Mouse (Mus musculus): ENCODE data around the gene Mapkapk2.

Mapkapk2 gene

DNA sequence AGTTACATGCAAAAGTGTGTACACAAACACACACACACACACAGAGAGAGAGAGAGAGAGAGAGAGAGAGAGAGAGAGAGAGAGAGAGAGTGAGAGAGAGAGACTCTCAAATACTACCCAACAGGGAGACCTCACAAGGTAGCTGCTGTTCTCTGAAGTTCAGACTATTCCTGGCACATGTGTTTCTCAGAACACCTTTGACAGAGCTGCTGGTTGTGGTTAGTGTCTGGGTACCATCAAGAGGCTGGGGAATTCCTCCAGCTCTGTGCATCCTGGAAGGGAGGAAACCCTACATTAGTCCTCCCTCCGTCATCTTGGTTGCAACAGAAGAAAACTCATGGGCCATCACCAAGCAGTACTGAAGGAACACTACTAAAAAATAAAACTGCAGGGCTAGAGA is 16.9 kb downstream of the Mapkapk2 start:
- DNase-seq (ENCODE audit: inconsistent ontology term) = no peak

DNA sequence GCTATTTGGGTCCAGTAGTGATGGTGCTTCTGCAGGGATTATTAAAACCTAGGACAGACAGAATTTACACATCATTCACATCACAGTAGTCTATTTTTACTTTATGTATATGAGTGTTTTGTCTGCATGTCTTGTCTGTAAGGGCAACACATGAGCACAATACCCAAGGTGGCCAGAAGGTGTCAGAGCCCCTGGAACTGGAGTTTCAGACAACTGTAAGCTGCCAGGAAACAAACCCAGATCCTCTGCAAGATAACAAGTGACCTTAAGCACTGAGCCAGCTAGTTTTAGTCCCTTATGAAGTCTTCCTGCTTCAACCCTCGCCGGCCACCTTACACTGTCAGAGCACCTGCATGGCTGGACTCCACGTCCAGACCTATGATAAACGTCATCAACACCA is 17.9 kb downstream of the Mapkapk2 start:
- no peak for DNase-seq (ENCODE audit: inconsistent ontology term)

DNA sequence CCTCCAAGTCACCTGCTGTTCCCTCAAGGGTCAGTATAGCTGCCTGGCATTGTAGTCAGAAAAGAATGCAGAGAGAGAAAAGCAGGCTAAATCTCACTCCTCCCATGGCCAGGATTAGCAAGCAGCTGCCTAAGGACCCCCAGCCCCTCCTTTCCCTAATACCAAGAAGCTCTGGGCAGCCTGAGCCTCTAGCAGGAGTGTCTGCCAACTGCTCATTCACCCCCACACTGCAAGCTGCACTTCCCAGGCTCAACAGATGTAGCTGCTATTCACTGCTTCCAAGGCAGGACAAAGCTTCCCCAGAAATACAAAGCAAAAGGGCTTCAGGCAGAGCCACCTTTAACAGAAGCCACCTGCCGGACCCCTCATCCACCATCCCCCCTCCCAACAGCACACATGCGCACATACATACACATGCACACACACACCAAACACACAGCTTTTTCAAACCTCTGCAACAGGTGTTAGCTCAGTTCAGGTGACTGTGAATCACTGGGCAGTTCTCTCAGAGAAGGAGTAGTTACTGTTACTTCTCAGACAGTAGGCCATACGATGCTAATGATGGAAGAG is 18.8 kb downstream of the Mapkapk2 start:
- peak; percentile 73 for DNase-seq (ENCODE audit: inconsistent ontology term)

DNA sequence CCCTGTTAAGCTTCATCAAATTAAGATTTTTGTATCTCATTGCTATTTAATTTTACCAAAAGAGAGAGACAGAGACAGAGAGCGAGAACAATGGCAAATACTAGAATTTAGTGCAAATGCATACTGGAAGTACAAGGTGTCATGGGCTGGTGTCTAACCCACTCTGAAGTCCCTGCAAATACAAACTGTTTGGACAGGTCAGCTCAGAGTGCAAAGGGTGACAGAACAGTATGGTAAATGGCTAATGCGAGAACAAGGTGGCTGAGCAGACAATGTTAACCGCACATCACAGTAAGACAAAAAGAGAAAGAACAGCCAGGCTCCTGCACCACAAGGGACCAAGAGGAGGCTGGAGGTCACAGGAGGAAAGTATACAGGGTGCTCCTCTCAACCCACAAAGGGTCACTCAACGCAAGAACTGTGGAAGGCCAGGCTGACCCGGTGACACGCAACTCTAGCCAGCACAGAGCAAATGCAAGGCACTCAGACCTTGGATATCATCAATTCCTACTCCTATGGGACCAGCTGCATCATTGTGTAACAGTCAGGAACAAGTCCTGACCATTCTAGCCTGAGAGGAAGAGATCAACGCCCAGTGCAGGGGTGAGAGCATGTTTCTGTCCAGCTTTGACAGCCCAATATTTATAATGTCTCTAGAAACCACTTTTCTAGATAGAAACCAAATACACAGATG is 22.4 kb downstream of the Mapkapk2 start:
- DNase-seq (ENCODE audit: inconsistent ontology term) = no peak

DNA sequence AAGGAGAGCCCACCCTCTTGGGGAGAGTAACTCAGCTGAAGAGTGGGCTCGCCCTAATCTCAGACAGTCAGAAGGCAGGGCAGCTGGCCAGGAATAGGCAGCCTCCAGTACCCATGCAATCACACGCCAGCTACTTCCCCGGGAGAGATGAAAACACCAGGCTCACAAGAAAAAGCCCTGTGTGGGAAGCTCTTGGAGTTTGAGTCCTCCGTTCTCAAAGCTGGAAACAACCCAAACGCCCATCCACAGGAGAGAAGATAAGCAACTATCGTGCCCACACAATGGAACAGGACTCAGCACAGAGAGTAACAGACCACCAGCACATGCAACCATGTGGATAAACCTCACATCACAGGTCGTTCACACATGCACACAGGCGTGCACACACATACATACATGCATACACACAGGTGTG is 23.1 kb downstream of the Mapkapk2 start:
- no peak for DNase-seq (ENCODE audit: inconsistent ontology term)

DNA sequence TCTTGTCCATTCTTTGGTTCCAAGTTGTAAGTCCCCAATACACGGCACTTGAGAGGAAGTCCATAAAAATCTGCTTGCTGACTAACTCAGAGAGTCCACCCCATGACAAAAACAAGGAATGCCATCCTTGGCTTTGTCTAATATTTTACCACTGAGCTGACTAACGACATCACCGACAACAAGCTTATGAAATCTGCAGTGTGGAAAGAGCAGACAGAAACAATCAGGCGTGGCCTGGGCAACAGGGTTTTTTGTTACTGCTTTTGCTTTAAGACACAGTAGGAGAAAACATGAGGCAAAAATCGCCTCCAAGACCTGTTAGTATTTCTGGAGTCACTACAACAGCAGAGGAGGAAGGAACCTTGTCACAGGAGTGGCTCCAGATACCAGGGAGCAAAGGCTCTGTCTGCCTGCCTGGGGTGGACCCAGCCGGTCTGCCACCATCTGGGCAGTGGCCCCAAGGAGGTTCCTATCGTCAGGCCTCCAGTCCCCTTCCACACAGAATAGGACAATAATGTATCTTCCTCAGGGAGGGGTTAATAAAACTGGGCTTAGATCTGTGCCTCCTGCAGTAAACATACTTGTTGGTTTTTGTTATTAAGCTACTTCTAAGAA is 25.1 kb downstream of the Mapkapk2 start:
- DNase-seq (ENCODE audit: inconsistent ontology term) = peak; percentile 58

DNA sequence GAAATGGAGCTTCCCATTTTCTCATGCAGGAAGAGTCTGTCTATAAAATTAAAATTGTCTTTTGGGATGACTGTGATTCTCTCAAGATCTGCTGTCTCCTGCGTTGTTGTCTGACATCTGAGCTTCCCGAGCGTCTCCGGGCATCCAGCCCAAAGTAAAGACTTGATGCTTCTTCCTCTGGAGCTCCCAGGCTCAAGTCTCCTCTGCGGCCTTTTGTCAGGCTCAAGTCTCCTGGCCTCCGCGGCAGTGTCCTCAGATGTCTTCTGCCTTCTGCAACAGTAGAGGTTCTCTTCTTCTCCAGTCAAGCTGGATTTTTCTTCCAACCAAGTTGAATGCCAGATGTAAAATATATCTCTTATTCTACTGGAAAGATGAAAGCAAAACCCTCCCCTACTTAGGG is 28.6 kb downstream of the Mapkapk2 start:
- DNase-seq (ENCODE audit: inconsistent ontology term) = no peak

DNA sequence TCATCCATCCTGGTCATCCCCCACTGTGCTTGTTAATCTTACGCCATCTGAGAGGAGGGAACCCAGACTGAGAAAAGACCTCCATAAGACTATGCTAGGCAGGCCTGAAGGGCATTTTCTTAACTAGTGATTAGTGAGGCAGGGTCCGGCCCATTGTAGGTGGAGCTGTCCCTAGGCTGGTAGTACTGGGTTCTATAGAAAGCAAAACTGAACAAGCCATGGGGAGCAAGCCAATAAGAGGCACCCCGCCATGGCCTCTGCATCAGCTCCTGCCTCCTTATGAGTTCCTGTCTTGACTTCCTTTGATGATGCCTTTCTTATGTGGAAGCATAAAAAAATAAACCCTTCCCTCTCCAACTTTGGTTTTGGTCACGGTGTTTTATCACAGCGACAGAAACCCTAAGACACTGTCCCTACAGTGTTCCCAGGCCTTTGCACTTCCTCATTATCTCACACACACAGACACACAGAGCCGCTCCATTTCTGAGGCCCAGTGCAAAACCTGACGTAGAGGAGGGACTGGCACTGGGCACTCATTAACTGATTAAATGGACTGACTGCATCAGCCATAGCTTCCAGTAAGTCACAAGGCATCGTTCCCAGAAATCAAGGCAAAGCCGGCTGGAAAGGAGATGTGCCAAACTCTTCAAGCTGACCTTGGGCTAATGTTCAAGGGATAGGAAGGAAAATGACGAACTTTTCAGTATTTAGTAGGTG is 29.5 kb downstream of the Mapkapk2 start:
- peak; percentile 65 for DNase-seq (ENCODE audit: inconsistent ontology term)

DNA sequence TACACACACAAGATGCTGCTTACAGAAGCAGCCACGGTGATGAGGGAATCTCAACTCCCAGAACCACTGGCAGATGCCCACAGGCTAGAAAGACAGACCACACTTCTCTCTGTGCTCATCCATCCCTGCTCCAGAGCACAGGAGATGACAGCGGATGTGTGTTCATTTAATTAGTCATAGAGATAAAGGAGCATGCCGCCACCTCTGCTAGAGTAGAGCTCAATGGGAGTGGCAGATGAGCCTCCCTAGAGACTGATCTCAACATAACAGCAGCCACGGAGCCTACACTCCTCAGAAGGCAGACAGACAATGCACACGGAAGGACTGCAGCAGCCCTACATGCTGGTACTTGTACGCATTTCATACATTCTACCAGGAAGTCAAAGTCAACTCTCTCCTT is 33.4 kb downstream of the Mapkapk2 start:
- DNase-seq (ENCODE audit: inconsistent ontology term) = no peak

DNA sequence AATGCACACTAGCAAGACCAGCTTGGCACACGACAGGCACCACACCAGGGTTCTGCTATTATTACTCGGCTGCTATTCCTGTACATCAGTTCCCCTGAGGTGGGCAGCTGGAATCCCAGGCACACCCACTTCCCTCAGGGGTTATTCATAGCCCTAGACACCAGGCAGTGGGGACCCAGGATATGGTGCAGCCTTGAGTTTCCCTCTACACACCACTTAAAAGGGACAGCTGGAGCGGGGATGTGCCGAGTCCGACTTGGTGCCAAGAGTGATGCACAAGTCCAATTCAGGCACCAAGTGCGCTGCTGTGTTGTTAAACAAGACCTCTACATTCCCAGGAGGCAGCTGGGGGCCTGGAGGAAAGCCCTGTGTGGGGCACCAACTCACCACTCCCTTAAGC is 34.8 kb downstream of the Mapkapk2 start:
- no peak for DNase-seq (ENCODE audit: inconsistent ontology term)

DNA sequence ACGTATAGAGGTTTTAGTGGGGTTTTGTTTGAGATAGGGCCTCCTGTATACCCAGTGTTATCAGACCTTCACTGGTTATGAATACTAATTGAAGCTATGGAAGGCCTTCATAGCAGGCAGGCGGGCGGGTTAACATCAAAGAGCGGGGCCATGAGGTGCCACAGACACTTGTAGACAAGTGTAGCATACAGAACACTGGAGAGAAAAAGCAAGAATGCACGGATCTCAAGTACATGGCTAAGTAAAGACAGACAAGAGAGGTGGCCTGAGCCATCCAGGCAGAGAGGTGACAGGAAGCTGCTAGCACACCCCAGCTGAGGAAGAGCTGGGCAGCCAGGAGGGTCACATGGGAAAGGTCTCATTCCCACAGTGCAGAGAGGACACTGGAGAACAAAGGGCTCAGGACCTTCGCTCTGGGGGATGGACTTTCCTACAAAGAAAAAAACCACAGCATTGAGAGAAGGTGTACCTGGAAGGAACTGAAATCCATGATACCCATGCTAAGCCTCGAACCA is 35.8 kb downstream of the Mapkapk2 start:
- DNase-seq (ENCODE audit: inconsistent ontology term) = no peak

DNA sequence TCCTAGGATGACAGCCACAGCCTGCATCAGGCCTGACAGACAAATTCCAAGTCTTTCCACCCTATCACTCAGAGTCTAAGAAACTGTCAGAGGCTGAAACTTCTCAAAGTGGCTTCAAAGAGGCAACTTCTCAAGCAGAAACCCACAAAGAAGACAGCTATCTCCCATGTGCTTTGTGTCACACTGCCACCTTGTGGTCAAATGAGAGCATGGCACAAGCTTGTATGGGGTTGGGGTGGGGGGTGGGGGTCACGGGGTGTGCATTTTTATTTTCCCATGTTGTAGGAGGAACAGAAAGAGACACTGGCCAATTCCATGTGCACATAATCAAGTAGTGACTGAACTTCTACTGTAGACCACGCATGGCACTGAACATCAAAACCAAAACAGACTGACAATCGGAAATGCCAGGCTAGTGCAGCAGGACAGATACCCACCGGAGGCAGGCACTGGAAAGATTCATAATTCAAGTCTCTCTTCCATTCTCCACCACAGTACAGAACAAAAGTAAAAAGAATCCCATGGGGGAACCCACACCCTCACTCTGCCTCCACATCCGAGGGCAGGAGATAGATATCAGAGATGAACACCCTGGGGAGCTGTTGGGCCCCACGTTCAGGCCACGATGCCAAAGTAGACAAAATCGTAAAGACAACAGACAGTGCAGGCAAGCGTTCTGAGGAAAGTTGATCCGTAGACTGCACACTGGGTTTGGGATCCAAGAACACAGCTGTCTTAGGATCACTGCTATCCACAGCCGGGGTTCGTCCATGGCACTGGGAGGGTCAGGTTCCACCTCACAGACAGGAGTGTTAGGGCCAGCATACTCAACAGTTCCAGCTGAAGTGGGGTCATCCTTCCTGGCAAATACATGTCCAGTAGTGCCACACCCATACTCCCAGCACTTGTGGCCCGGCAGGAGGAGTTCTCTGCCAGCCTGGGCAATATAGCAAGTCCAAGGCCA is 37.1 kb downstream of the Mapkapk2 start:
- peak; percentile 45 for DNase-seq (ENCODE audit: inconsistent ontology term)

DNA sequence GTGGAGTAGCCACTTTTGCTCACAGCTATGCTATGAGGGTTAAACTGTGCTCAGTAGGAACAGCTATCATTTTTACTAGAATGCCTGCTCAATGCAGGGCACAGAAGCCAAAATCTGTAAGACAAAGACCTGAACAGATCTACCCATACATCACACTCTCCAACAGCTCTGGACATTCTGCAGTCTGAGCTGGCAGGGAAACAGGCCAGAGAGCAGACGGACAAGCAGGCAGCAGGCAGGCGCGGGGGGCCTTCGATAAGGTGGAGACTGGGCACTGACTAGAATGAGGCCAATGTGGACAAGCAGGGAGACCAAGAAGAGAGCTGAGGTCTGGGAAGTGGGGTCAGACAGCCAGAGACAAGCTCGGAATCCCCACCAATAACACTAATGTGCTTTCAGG is 37.8 kb downstream of the Mapkapk2 start:
- no peak for DNase-seq (ENCODE audit: inconsistent ontology term)

DNA sequence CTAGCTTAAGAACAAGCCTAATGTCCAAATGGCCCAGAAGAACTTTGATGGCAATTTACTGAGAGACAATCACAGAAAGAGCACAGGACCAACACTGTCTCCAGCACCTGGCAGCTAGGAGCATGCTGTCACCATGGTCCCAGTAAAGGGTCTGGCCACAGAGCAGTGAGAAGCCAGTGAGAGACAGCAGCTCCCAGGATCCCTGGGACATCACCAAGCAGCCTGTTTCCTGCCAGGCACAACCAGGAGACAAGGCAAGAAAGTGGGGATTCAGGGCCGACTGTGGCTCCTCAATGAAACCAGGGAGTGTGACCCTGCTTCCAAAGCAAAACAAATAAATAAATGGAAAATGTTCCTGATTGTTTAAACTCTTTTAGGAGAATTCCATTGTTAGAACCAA is 38.2 kb downstream of the Mapkapk2 start:
- DNase-seq (ENCODE audit: inconsistent ontology term) = no peak

DNA sequence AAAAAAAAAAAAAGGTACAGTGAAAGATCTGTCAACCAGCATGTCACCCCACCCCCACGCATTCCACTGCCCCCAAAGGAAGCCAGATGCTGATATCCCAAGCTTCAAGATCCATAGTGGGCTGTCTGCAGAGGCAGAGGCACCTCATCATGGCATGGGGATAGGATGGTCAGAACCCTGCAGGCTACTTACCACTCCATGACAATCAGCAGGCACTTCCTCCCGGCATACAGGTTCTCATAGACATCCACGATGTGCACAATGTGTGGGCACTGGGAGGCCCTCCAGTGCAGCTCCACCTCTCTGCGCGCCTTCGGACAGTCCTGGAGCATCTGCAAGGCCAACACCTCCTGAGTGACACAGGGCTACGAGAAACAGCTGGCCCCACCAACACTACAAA is 39.2 kb downstream of the Mapkapk2 start:
- DNase-seq (ENCODE audit: inconsistent ontology term) = no peak

DNA sequence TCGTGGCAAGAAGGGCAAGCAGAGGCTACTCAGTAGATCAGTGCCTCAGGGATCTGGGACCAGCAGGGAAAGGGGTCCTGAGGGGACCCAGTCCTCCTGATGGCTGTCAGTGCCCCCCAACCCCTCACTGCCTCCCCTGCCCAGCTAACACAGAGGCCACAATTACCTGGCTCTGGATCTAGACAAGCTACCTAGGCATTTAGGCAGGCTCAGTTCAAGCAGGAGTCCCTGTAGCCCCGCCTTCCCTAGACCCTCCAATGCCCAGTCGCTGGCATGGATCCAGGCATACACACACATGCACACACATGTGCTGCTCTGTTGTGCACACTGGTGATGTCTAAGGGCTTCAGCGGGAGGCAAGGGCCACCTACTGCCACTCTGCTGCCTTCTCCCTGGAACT is 43.4 kb downstream of the Mapkapk2 start:
- DNase-seq (ENCODE audit: inconsistent ontology term) = no peak

DNA sequence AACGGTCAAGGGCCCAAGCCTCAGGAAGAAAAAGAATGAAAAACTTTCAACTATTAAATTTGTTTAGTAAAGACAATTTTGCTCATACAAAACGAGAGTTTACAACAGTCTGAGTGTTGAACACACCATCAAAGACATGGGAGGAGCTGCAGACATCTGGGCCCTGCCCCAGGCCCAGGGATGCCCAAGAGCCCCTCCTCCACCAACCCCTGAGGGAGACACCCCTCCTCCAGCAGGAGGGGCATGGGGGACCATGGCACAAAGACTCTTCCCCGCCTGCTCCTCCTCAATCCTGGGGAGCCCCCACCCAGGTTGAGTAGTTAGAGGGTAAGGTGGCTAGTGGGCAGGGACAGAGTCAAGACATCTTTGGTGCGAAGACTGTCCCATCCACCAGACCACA is 44.0 kb downstream of the Mapkapk2 start:
- DNase-seq (ENCODE audit: inconsistent ontology term) = no peak

DNA sequence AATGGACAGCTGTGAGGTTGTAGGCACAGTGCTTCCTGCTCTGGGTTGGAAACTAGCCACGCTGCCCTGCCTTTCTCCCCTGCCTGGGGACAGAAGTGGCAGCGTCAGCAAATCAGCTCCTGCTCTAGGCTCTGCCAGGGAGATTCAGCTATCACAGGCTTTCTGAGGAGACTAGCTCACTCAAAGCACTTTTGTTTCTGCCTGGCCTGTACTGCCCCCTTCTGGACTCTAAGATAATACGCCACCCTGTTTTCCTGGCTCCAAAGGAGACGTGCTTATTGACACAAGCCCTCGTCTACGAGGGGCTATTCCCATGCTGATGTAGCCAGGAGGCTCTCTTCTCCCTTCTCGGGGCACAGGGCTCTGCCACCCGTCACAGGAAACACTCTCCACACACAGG is 44.4 kb downstream of the Mapkapk2 start:
- peak; percentile 70 for DNase-seq (ENCODE audit: inconsistent ontology term)

DNA sequence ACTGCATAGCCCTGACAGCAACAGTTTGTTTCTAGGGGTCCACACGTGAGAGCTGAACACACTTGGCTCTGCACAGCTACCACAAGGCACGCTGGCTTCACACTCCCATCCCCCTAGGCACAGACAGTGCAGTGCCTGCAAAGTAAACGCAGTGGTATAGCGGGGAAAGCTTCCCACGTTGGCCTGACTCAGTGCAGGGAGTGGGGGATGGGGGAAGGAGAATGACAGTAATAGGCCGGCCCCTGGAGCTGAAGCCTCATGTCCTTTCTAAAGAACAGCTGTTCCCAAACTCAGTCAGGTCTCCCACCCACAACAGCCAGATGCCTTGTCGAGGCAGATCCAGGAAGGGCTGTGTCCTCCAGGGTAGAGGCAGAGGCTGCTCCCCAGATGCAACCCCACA is 46.6 kb downstream of the Mapkapk2 start:
- no peak for DNase-seq (ENCODE audit: inconsistent ontology term)

DNA sequence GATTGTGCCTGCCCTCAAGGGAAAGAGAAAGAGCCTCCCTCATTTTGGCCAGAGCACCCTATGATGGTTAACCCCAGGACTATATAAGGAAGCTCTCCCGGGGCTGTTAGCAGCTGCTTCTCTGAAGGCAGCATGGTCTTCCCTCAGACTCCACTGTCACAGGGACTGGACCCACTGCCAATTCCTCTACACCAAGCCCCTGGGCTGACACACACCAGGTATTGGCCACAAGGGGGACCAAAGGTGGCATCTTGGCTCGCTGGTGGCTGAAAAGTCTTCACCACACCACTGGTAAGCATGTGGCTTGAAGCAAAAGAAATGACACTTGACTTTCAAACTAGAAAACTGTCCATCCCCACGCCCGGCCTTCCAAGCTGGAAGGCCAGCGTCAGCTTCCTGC is 47.0 kb downstream of the Mapkapk2 start:
- no peak for DNase-seq (ENCODE audit: inconsistent ontology term)

DNA sequence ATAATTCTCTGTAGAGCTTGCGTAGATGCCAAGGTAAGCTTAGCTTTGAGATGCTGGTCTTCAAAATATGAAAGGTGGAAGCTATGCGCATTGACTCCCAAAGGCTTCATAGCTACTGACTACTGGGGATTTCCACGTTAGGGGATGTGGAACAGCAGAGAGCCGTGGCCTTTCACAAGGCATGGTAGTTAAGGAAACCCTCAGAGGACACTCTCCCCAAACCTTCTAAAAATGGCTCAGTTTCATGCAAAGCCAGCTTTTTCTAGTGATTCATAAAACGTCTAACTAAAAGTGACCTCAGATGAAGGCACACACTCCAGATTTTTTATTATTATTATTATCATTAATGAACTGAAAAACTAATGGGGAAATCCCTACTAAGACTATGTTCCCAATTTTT is 47.6 kb downstream of the Mapkapk2 start:
- no peak for DNase-seq (ENCODE audit: inconsistent ontology term)

Measured in Muller cell, postnatal 12 days (primary cell).